Mouse (Mus musculus) hindbrain, embryonic 11.5 days (tissue): ENCODE results near the gene Ncan. TPM values are rescaled to one million over a fixed set of nuclear protein-coding genes. Genes with fewer than 3 reads are reported as not detected.

Experiments
- ATAC-seq: fragments of 200-750 bp; cut with Nextera tagmentation; 2 replicates; pipeline ENCODE4 v1.8.0; 2017; ENCODE audit warnings: mild to moderate bottlenecking, moderate TSS enrichment, moderate library complexity; ENCODE audit not compliant: low FRiP score
- DNase-seq: peaks from one replicate; pipeline ENCODE4 v3.0.0-alpha.2; 2015; ENCODE audit warnings: low spot score
- H3K27ac ChIP-seq: fragments of 300-500 bp; sonication (generic); 2 replicates; pipeline ENCODE4 v1.5.1; 2014; ENCODE audit warnings: mild to moderate bottlenecking, low read depth, low read length
- H3K27me3 ChIP-seq: fragments of 300-500 bp; sonication (generic); 2 replicates; pipeline ENCODE4 v1.6.1; 2014; ENCODE audit warnings: mild to moderate bottlenecking, low read length, moderate library complexity, mixed read lengths; ENCODE audit not compliant: control insufficient read depth, insufficient read depth
- H3K36me3 ChIP-seq: fragments of 300-500 bp; sonication (generic); 2 replicates; pipeline ENCODE4 v1.6.1; 2014; ENCODE audit warnings: mild to moderate bottlenecking, low read length, moderate library complexity, mixed read lengths; ENCODE audit not compliant: control insufficient read depth, insufficient read depth
- H3K4me1 ChIP-seq: fragments of 300-500 bp; sonication (generic); replicated peaks from 2 replicates; pipeline ENCODE4 v1.6.1; 2014; ENCODE audit warnings: low read length, mixed read lengths; ENCODE audit not compliant: control insufficient read depth, insufficient read depth
- H3K4me2 ChIP-seq: fragments of 300-500 bp; sonication (generic); replicated peaks from 2 replicates; pipeline ENCODE4 v1.6.1; 2014; ENCODE audit warnings: mild to moderate bottlenecking, low read depth, low read length
- H3K4me3 ChIP-seq: fragments of 300-500 bp; sonication (generic); 2 replicates; pipeline ENCODE4 v1.5.1; 2014; ENCODE audit warnings: low read depth, low read length
- H3K9ac ChIP-seq: fragments of 300-500 bp; sonication (generic); 2 replicates; pipeline ENCODE4 v1.6.1; 2014; ENCODE audit warnings: low read depth, low read length
- H3K9me3 ChIP-seq: fragments of 300-500 bp; sonication (generic); 2 replicates; pipeline ENCODE4 v1.6.1; 2016; ENCODE audit warnings: low read length; ENCODE audit not compliant: control insufficient read depth
- WGBS: fragments of 180-500 bp; shearing (Covaris S2); extraction: QIAGEN DNeasy Blood & Tissue Kit; methylation state at CpG from one replicate; pipeline ENCODE4 v1.1.7; 2014; 5-methylcytosine and 5-hydroxymethylcytosine counted together
- polyA plus RNA-seq: library from polyadenylated mRNA; unstranded; fragments of >200 nt; fragmentation: Nextera tagmentation; extraction: Ambion mirVana; gene quantifications from 2 replicates; pipeline ENCODE4 v1.2.1, GENCODE M21; 2014

Gene Ncan
- polyA plus RNA-seq, 1 experiment from 2014 or later = 74.5 TPM

DNA sequence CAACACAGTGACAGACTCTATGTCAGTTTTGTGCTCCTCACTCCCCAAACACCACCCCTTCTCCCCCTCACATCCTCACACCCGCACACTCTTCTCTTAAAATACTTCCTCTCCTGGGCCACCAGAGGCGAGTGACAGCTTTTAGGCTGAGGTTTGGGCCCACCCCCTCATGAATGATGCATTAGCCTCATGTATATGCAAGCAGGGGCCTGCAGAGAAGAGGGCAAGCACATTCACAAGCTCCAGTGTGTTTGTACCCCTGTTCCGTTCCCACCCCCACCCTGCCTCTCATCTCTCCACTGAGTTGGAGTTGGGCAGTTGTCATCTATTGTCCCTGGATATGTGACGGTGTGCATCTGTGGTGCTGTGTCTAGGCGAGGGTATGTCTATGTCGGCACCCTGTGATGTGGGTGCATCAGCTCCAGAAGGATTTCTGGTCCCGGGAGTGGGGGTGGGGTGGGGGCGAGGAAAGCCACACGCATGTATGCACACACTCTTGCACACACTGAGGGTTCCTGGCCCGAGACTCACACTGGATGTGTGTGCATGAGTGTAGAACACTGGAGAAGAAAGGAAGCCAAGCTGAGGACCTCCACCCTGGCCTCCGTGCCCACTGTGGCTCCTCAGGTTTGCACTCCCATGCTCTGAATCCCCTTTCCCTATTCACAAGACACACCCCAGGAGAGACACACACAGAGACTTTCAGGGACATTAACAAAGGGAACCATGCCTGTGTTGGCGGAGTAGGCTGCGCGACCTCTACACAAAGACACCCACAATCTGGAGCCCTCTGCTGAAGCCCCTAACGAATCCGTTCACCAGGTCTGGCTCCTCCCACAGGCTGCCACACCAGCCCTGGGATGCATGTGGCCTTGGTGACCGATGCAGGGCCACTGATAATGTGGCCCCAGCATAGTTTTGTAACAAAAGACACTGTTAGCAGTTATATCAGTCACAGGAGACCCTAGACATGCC is 1.7 kb downstream of the Ncan start:
- Histone ChIP-seq H3K9me3 (no peaks in the 10 kb centered on the region; the same call in 1 of the 2 replicates), H3K9ac (peak overlapping the region; percentile 76), H3K27me3 (peaks cover 23% of the 10 kb centered on the region), H3K27ac (peak overlapping the region; percentile 96), H3K4me1 (peaks cover 4% of the 10 kb centered on the region; the same call in 1 of the 2 replicates), H3K4me3 (peak overlapping the region; percentile 50), H3K4me2 (peak overlapping the region; percentile 71), H3K36me3 (0 out of 2 replicates have a peak, but pooled peaks cover 2% of the 10 kb centered on the region)
- WGBS = 7% methylated on average over 17 of the region's 17 CpGs
- DNase-seq (peak; percentile 86), ATAC-seq (peak; percentile 91)

- peak; percentile 56 for DNase-seq
- WGBS = 10% methylated on average over 9 of the region's 9 CpGs
- Histone ChIP-seq H3K9ac (no peak overlapping the region), H3K4me3 (no peak overlapping the region), H3K4me2 (no peak overlapping the region), H3K9me3 (no peaks in the 10 kb centered on the region; the same call in 1 of the 2 replicates), H3K27me3 (peaks cover 36% of the 10 kb centered on the region), H3K36me3 (0 out of 2 replicates have a peak, but pooled peaks cover 2% of the 10 kb centered on the region), H3K27ac (no peak overlapping the region), H3K4me1 (peaks cover 4% of the 10 kb centered on the region)
- ATAC-seq = no peak
Observed at GRCm38 (mm10) chr8:70117611-70118010, 3.1 kb downstream of the Ncan start.

DNA sequence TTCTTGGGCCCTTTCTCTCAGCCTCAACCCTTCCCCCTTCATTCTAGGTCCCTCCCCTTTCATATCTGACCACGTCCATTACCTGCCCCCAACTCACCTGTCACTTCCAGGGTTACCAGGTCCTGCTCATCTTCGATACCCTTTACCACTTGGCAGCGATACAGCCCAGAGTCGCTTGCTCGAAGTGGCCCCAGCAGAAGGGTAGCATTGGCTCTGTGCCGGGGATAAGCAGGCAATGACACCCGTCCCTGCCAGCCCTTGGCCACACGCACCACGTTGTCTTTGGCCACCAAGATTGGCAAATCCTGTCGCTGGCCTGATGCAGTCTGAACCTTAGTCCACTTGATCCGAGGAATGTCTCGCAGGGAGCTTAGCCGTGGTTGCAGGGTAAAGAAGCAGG is 5.8 kb downstream of the Ncan start:
- DNase-seq (no peak), ATAC-seq (no peak)
- Histone ChIP-seq H3K4me3 (no peak overlapping the region), H3K4me2 (no peak overlapping the region), H3K27me3 (peaks cover 48% of the 10 kb centered on the region), H3K4me1 (peaks cover 4% of the 10 kb centered on the region), H3K9ac (no peak overlapping the region), H3K27ac (no peak overlapping the region), H3K36me3 (peaks cover 10% of the 10 kb centered on the region), H3K9me3 (no peaks in the 10 kb centered on the region; the same call in 1 of the 2 replicates)
- WGBS = 73% methylated on average over 13 of the region's 13 CpGs

GRCm38 (mm10) chr8:70114488-70114887 is 6.2 kb downstream of the Ncan start:
- 23% methylated on average over 6 of the region's 6 CpGs for WGBS
- Histone ChIP-seq H3K4me2 (no peak overlapping the region), H3K27ac (no peak overlapping the region), H3K36me3 (peaks cover 10% of the 10 kb centered on the region), H3K9ac (no peak overlapping the region), H3K9me3 (no peaks in the 10 kb centered on the region; the same call in 1 of the 2 replicates), H3K27me3 (peaks cover 49% of the 10 kb centered on the region), H3K4me1 (peaks cover 4% of the 10 kb centered on the region), H3K4me3 (no peak overlapping the region)
- ATAC-seq (no peak), DNase-seq (no peak)

- Histone ChIP-seq H3K4me1 (peaks cover 3% of the 10 kb centered on the region), H3K9ac (no peak overlapping the region), H3K9me3 (no peaks in the 10 kb centered on the region; the same call in 1 of the 2 replicates), H3K27ac (no peak overlapping the region), H3K4me2 (peak overlapping the region; percentile 5; the same call in 1 of the 2 replicates), H3K4me3 (peak overlapping the region; percentile 6; the same call in 1 of the 2 replicates), H3K36me3 (peaks cover 13% of the 10 kb centered on the region), H3K27me3 (peaks cover 49% of the 10 kb centered on the region)
- peak; percentile 63 for DNase-seq
- ATAC-seq = peak; percentile 39; the same call in 1 of the 2 replicates
- 6% methylated on average over 43 of the region's 43 CpGs for WGBS
Observed at GRCm38 (mm10) chr8:70112401-70113016, 8.2 kb downstream of the Ncan start.

GRCm38 (mm10) chr8:70111192-70111795 is 9.4 kb downstream of the Ncan start:
- Histone ChIP-seq H3K36me3 (peaks cover 13% of the 10 kb centered on the region), H3K4me2 (no peak overlapping the region), H3K27ac (no peak overlapping the region), H3K9ac (no peak overlapping the region), H3K27me3 (peaks cover 45% of the 10 kb centered on the region), H3K4me3 (no peak overlapping the region), H3K4me1 (no peaks in the 10 kb centered on the region; the same call in none of the 2 replicates), H3K9me3 (no peaks in the 10 kb centered on the region; the same call in 1 of the 2 replicates)
- DNase-seq = no peak
- WGBS = 55% methylated on average over 23 of the region's 23 CpGs
- ATAC-seq = no peak

GRCm38 (mm10) chr8:70110451-70110850 is 10.2 kb downstream of the Ncan start:
- Histone ChIP-seq H3K27me3 (peaks cover 38% of the 10 kb centered on the region), H3K4me1 (no peaks in the 10 kb centered on the region; the same call in none of the 2 replicates), H3K36me3 (peaks cover 13% of the 10 kb centered on the region), H3K9ac (no peak overlapping the region), H3K4me3 (no peak overlapping the region), H3K9me3 (no peaks in the 10 kb centered on the region; the same call in 1 of the 2 replicates), H3K4me2 (no peak overlapping the region), H3K27ac (no peak overlapping the region)
- 87% methylated on average over 2 of the region's 2 CpGs for WGBS
- ATAC-seq = no peak
- DNase-seq = no peak

GRCm38 (mm10) chr8:70104922-70105321 is 15.8 kb downstream of the Ncan start:
- no peak overlapping the region for H3K9ac ChIP-seq

More at GRCm38 (mm10) chr8:70104922-70105321, 15.8 kb downstream of the Ncan start:
- peaks cover 7% of the 10 kb centered on the region; the same call in 1 of the 2 replicates for H3K36me3 ChIP-seq
- no peaks in the 10 kb centered on the region for H3K4me1 ChIP-seq
- no peak for DNase-seq
- no peaks in the 10 kb centered on the region for H3K9me3 ChIP-seq
- 83% methylated on average over 7 of the region's 7 CpGs for WGBS
- no peak overlapping the region for H3K4me2 ChIP-seq
- no peak overlapping the region for H3K27ac ChIP-seq
- 0 out of 2 replicates have a peak, but pooled peaks cover 2% of the 10 kb centered on the region for H3K27me3 ChIP-seq
- ATAC-seq = no peak
- H3K4me3 ChIP-seq = no peak overlapping the region
